Mouse (Mus musculus) gastrocnemius, postnatal 4 days (tissue): Measurements from ENCODE around the gene Fezf1. TPM values are rescaled to one million over a fixed set of nuclear protein-coding genes. Genes with fewer than 3 reads are reported as not detected.

Experiments
- DNase-seq, 2 experiments: peaks; one replicate each; pipeline ENCODE4 v3.0.0; 2021 to 2022; ENCODE audit warnings: low spot score in 2 of 2, mixed read lengths in 2 of 2
- total RNA-seq, 2 experiments: library from RNA; stranded (reverse); gene quantifications; 2 replicates each; pipeline ENCODE4 v1.2.3; 2021

Fezf1 gene
- total RNA-seq, 2 experiments from 2014 or later = not detected

- no peak for DNase-seq
These were observed 450 bp downstream of the Fezf1 start for GRCm38 (mm10) chr6:23247512-23248312.

- no peak for DNase-seq
These were observed 1.2 kb downstream of the Fezf1 start for GRCm38 (mm10) chr6:23246790-23247511.

- DNase-seq = no peak
These were observed 1.9 kb downstream of the Fezf1 start for GRCm38 (mm10) chr6:23246061-23246789.

GRCm38 (mm10) chr6:23245545-23246011 is 2.6 kb downstream of the Fezf1 start:
- DNase-seq = no peak

- no peak for DNase-seq
These were observed 3.0 kb downstream of the Fezf1 start for GRCm38 (mm10) chr6:23245121-23245520.

- DNase-seq = no peak
These were observed 4.1 kb downstream of the Fezf1 start for GRCm38 (mm10) chr6:23243821-23244760.

GRCm38 (mm10) chr6:23211499-23211898 is 36.7 kb downstream of the Fezf1 start:
- no peak for DNase-seq

GRCm38 (mm10) chr6:23207791-23208190 is 40.4 kb downstream of the Fezf1 start:
- DNase-seq = no peak

- no peak for DNase-seq
These were observed 45.5 kb downstream of the Fezf1 start for GRCm38 (mm10) chr6:23202630-23203029.

Other genes with a start within 250 kb of the Fezf1 start
- gene Aass, start 115.4 kb downstream of the Fezf1 start, total RNA-seq = under 1 TPM; 0.21 to 0.22 TPM